ENCODE assay signal across 29 mouse cellular contexts in the genomic region with DNA sequence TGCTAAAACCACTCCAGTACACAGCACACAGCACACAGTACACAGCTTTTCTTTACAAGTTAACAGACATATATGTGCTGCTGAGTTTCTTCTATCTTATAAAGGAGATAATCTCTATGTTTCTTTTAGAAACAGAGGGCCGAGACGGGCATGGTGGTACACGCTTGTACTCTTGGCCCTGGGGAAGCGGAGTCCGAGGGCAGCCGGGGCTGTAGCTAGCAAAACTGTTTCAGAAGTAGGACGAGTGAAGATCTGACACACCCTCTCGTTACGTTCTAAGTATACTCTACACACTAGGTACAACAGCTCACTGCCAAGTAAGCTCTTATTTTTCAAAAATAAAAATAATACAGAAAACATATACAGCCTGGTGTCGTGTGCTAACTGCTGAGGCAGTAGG.
"Had no signal": no experiment of that assay in that cellular context is flagged by ENCODE, and none has a peak within 500 bp of the region (broad histone marks: within the 10 kb centered on the region; RNA-seq: fewer than 3 reads in every experiment).

No protein-coding gene starts in this region.

- H3K27ac ChIP-seq: heart, embryonic 13.5 days; heart, embryonic 15.5 days; hindbrain, embryonic 10.5 days; hindbrain, embryonic 12.5 days; hindbrain, embryonic 13.5 days; hindbrain, embryonic 14.5 days; hindbrain, embryonic 15.5 days; hindbrain, postnatal 0 days; intestine, embryonic 15.5 days; kidney, embryonic 15.5 days; kidney, postnatal 0 days; layer of hippocampus, adult 2 months; left cerebral cortex, adult 2 months had no signal

- H3K4me1 ChIP-seq: heart, embryonic 12.5 days; heart, embryonic 13.5 days; heart, embryonic 15.5 days; hindbrain, embryonic 10.5 days; hindbrain, embryonic 12.5 days; hindbrain, embryonic 13.5 days; hindbrain, embryonic 15.5 days; intestine, embryonic 15.5 days; kidney, embryonic 15.5 days had no signal

- H3K9me3 ChIP-seq: heart, embryonic 12.5 days; heart, embryonic 13.5 days; heart, embryonic 15.5 days; hindbrain, embryonic 10.5 days; hindbrain, embryonic 12.5 days; hindbrain, embryonic 13.5 days; hindbrain, embryonic 15.5 days; intestine, embryonic 15.5 days; kidney, embryonic 15.5 days had no signal

- H3K27me3 ChIP-seq: heart, embryonic 12.5 days; heart, embryonic 13.5 days; heart, embryonic 15.5 days; hindbrain, embryonic 12.5 days; hindbrain, embryonic 13.5 days; hindbrain, embryonic 15.5 days; intestine, embryonic 15.5 days; kidney, embryonic 15.5 days had no signal

- DNase-seq: heart, postnatal 14 days; heart, postnatal 36 days; heart, postnatal 4 days; kidney, adult 11 months; kidney, adult 18-20 months; kidney, adult 2 months; kidney, adult 8-10 months; kidney, adult 9 months; kidney, postnatal 10 days; kidney, postnatal 14 days; kidney, postnatal 25 days; kidney, postnatal 36 days; kidney, postnatal 4 days; layer of hippocampus, adult 9-11 months; layer of hippocampus, postnatal 36 days had no signal

- H3K4me2 ChIP-seq: heart, embryonic 12.5 days; heart, embryonic 13.5 days; heart, embryonic 15.5 days; hindbrain, embryonic 12.5 days; hindbrain, embryonic 13.5 days; hindbrain, embryonic 14.5 days; hindbrain, embryonic 15.5 days; intestine, embryonic 15.5 days; kidney, embryonic 15.5 days had no signal

- H3K4me3 ChIP-seq: heart, embryonic 12.5 days; heart, embryonic 13.5 days; heart, embryonic 15.5 days; hindbrain, embryonic 10.5 days; hindbrain, embryonic 12.5 days; hindbrain, embryonic 13.5 days; hindbrain, embryonic 15.5 days; intestine, embryonic 15.5 days; kidney, embryonic 15.5 days; layer of hippocampus, adult 2 months; left cerebral cortex, adult 2 months had no signal

- H3K9ac ChIP-seq: heart, embryonic 12.5 days; heart, embryonic 13.5 days; heart, embryonic 15.5 days; hindbrain, embryonic 12.5 days; hindbrain, embryonic 13.5 days; hindbrain, embryonic 14.5 days; hindbrain, embryonic 15.5 days; intestine, embryonic 15.5 days; kidney, embryonic 15.5 days had no signal
